Mouse (Mus musculus): ENCODE results near the gene Fermt2. TPM values are rescaled to one million over a fixed set of nuclear protein-coding genes. Genes with fewer than 3 reads are reported as not detected.

Fermt2 gene
- polyA plus RNA-seq, 1 experiment from 2014 or later = 245 TPM

DNA sequence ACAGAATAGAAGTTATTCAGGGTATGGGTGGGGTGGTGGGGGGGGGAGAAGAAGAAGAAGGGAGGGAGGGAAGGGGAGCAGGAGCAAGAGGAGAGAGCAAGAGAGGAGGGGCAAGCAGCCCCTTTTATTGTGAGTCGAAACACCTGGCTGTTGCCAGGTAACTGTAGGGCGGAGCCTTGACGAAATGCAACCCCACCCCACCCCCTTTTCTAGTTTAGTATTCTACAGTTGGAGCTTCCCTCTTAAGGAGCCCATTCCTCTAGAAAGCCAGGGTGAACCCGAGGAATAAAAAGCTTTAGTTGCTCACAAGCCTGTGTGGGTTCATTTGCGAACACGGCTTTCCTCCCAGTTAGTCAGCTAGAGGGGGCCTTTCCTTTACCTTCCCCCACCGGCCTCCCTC, 85.0 kb downstream of the Fermt2 start:
- 39% methylated on average over 7 of the region's 7 CpGs for WGBS
- Histone ChIP-seq H3K9ac (replicated peaks; ENCODE audit: low read depth, low read length) (no peak overlapping the region), H3K9me3 (ENCODE audit: control insufficient read depth, low read depth, low read length) (no peaks in the 10 kb centered on the region), H3K27me3 (ENCODE audit: control insufficient read depth, insufficient read depth, low read length) (no peaks in the 10 kb centered on the region), H3K4me1 (ENCODE audit: control insufficient read depth, insufficient read depth, low read length) (peaks cover 9% of the 10 kb centered on the region; the same call in 1 of the 2 replicates), H3K36me3 (ENCODE audit: control insufficient read depth, insufficient read depth, low read length) (no peaks in the 10 kb centered on the region), H3K4me2 (replicated peaks; ENCODE audit: low read depth, low read length) (no peak overlapping the region), H3K4me3 (ENCODE audit: low read depth, low read length) (no peak overlapping the region), H3K27ac (ENCODE audit: low read length) (no peak overlapping the region)
- no peak for ATAC-seq (ENCODE audit: insufficient number of reproducible peaks, insufficient read depth, low FRiP score, low read depth)

- WGBS = 49% methylated on average over 12 of the region's 12 CpGs
- H3K36me3 ChIP-seq (ENCODE audit: control insufficient read depth, insufficient read depth, low read length) = no peaks in the 10 kb centered on the region
- no peak overlapping the region for H3K4me3 ChIP-seq (ENCODE audit: low read depth, low read length)
- no peak overlapping the region; the same call in 1 of the 2 replicates for H3K27ac ChIP-seq (ENCODE audit: low read length)
- H3K9me3 ChIP-seq (ENCODE audit: control insufficient read depth, low read depth, low read length) = no peaks in the 10 kb centered on the region
- H3K27me3 ChIP-seq (ENCODE audit: control insufficient read depth, insufficient read depth, low read length) = no peaks in the 10 kb centered on the region
- H3K4me1 ChIP-seq (ENCODE audit: control insufficient read depth, insufficient read depth, low read length) = peaks cover 9% of the 10 kb centered on the region; the same call in 1 of the 2 replicates
- no peak overlapping the region for H3K4me2 ChIP-seq (replicated peaks; ENCODE audit: low read depth, low read length)
- ATAC-seq (ENCODE audit: insufficient number of reproducible peaks, insufficient read depth, low FRiP score, low read depth) = no peak
- H3K9ac ChIP-seq (replicated peaks; ENCODE audit: low read depth, low read length) = no peak overlapping the region
These were observed 86.9 kb downstream of the Fermt2 start for GRCm38 (mm10) chr14:45442781-45443560.

GRCm38 (mm10) chr14:45441291-45441690, 88.6 kb downstream of the Fermt2 start:
- no peak overlapping the region for H3K4me3 ChIP-seq (ENCODE audit: low read depth, low read length)
- no peaks in the 10 kb centered on the region for H3K36me3 ChIP-seq (ENCODE audit: control insufficient read depth, insufficient read depth, low read length)
- H3K9ac ChIP-seq (replicated peaks; ENCODE audit: low read depth, low read length) = no peak overlapping the region
- H3K27ac ChIP-seq (ENCODE audit: low read length) = no peak overlapping the region
- H3K4me2 ChIP-seq (replicated peaks; ENCODE audit: low read depth, low read length) = no peak overlapping the region
- no peak for ATAC-seq (ENCODE audit: insufficient number of reproducible peaks, insufficient read depth, low FRiP score, low read depth)
- H3K9me3 ChIP-seq (ENCODE audit: control insufficient read depth, low read depth, low read length) = no peaks in the 10 kb centered on the region
- H3K4me1 ChIP-seq (ENCODE audit: control insufficient read depth, insufficient read depth, low read length) = peaks cover 9% of the 10 kb centered on the region; the same call in 1 of the 2 replicates
- 77% methylated on average over 6 of the region's 6 CpGs for WGBS
- H3K27me3 ChIP-seq (ENCODE audit: control insufficient read depth, insufficient read depth, low read length) = no peaks in the 10 kb centered on the region

DNA sequence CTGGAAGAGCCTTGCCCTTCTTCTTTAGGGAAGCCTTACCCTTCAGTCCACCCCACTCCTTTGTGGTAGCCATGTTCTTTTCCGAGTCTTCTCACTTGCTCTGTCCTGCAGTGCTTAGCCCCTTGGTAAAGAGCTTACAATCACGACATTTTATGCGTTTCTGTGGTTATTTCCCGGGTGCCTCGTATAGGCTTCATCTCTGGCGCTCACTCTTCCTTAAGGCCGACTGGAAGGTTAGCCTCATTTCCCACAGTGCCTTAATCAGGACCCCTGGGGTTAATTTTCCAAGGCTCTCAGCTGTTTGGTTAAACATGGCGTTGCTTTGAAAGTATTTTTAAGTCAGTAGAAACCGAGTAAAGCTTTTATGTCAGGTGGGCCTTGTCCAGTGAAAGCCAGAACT, 90.5 kb downstream of the Fermt2 start:
- Histone ChIP-seq H3K4me3 (ENCODE audit: low read depth, low read length) (no peak overlapping the region), H3K9ac (replicated peaks; ENCODE audit: low read depth, low read length) (no peak overlapping the region), H3K4me1 (ENCODE audit: control insufficient read depth, insufficient read depth, low read length) (0 out of 2 replicates have a peak, but pooled peaks cover 2% of the 10 kb centered on the region), H3K9me3 (ENCODE audit: control insufficient read depth, low read depth, low read length) (no peaks in the 10 kb centered on the region), H3K36me3 (ENCODE audit: control insufficient read depth, insufficient read depth, low read length) (no peaks in the 10 kb centered on the region), H3K27ac (ENCODE audit: low read length) (no peak overlapping the region), H3K4me2 (replicated peaks; ENCODE audit: low read depth, low read length) (no peak overlapping the region), H3K27me3 (ENCODE audit: control insufficient read depth, insufficient read depth, low read length) (no peaks in the 10 kb centered on the region)
- ATAC-seq (ENCODE audit: insufficient number of reproducible peaks, insufficient read depth, low FRiP score, low read depth) = no peak
- WGBS = 80% methylated on average over 9 of the region's 9 CpGs

GRCm38 (mm10) chr14:45438931-45439275, 91.0 kb downstream of the Fermt2 start:
- H3K27me3 ChIP-seq (ENCODE audit: control insufficient read depth, insufficient read depth, low read length) = no peaks in the 10 kb centered on the region
- no peak overlapping the region for H3K27ac ChIP-seq (ENCODE audit: low read length)
- no peak for ATAC-seq (ENCODE audit: insufficient number of reproducible peaks, insufficient read depth, low FRiP score, low read depth)
- H3K4me1 ChIP-seq (ENCODE audit: control insufficient read depth, insufficient read depth, low read length) = 0 out of 2 replicates have a peak, but pooled peaks cover 2% of the 10 kb centered on the region
- no peak overlapping the region for H3K9ac ChIP-seq (replicated peaks; ENCODE audit: low read depth, low read length)
- H3K4me3 ChIP-seq (ENCODE audit: low read depth, low read length) = no peak overlapping the region
- 90% methylated on average over 1 of the region's 2 CpGs for WGBS
- H3K36me3 ChIP-seq (ENCODE audit: control insufficient read depth, insufficient read depth, low read length) = no peaks in the 10 kb centered on the region
- H3K9me3 ChIP-seq (ENCODE audit: control insufficient read depth, low read depth, low read length) = no peaks in the 10 kb centered on the region
- H3K4me2 ChIP-seq (replicated peaks; ENCODE audit: low read depth, low read length) = no peak overlapping the region

DNA sequence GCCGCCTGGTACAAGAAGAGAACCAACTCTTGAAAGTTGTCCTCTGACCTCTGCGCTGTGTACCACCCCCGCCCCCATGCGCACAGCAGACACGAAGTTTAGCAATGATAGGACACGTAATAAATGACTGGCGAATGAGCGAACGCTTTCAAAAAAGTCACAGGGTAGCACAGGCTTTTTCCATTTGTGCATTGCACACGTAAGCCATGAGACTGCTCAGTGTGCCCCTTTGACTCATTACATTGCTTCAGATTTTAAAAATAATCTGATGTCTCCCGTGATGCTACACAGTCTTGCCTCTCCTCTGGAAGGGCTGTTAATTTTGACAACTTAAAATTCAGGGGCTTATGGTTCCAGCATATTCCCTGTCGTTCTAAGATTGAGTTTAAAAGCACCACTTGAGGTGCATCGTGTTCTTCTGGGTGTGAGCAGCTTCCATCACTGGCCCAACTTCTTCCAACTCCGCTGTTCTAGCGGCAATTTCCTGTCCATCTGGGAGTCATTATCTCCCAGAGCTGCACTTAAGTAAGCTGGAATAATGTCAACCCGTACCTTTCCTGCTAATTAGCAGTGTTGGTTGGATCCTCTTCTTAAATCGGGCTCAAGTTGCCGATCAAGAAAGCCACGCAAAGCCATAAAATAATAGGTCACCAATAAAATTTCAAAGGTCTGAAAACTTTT, 91.5 kb downstream of the Fermt2 start:
- WGBS = 64% methylated on average over 19 of the region's 19 CpGs
- Histone ChIP-seq H3K4me2 (replicated peaks; ENCODE audit: low read depth, low read length) (no peak overlapping the region), H3K27me3 (ENCODE audit: control insufficient read depth, insufficient read depth, low read length) (no peaks in the 10 kb centered on the region), H3K4me3 (ENCODE audit: low read depth, low read length) (no peak overlapping the region), H3K9ac (replicated peaks; ENCODE audit: low read depth, low read length) (no peak overlapping the region), H3K27ac (ENCODE audit: low read length) (no peak overlapping the region), H3K36me3 (ENCODE audit: control insufficient read depth, insufficient read depth, low read length) (no peaks in the 10 kb centered on the region), H3K4me1 (ENCODE audit: control insufficient read depth, insufficient read depth, low read length) (0 out of 2 replicates have a peak, but pooled peaks cover 2% of the 10 kb centered on the region), H3K9me3 (ENCODE audit: control insufficient read depth, low read depth, low read length) (no peaks in the 10 kb centered on the region)
- ATAC-seq (ENCODE audit: insufficient number of reproducible peaks, insufficient read depth, low FRiP score, low read depth) = no peak

DNA sequence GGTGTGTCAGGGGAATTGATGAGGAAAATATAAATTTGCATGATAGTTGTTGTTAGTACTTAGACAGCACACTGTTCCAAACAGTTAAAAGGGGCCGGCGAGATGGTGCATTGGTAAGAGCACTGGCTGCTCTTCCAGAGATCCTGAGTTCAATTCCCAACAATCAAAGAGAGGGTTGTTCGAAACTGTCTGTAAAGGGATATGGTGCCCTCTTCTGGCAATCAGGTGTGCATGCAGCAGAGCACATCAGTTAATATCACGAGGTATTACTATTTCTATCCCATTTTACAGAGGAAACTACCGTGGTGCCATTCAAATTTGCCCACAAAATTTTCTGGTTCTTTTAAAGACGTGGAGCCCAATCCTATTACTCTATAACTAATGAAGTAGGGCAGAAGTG, 95.7 kb downstream of the Fermt2 start:
- ATAC-seq (ENCODE audit: insufficient number of reproducible peaks, insufficient read depth, low FRiP score, low read depth) = no peak
- WGBS = 77% methylated on average over 6 of the region's 6 CpGs

GRCm38 (mm10) chr14:45432003-45432402, 97.9 kb downstream of the Fermt2 start:
- Histone ChIP-seq H3K27me3 (ENCODE audit: control insufficient read depth, insufficient read depth, low read length) (no peaks in the 10 kb centered on the region), H3K4me3 (ENCODE audit: low read depth, low read length) (no peak overlapping the region), H3K4me2 (replicated peaks; ENCODE audit: low read depth, low read length) (no peak overlapping the region), H3K36me3 (ENCODE audit: control insufficient read depth, insufficient read depth, low read length) (no peaks in the 10 kb centered on the region), H3K27ac (ENCODE audit: low read length) (no peak overlapping the region), H3K4me1 (ENCODE audit: control insufficient read depth, insufficient read depth, low read length) (no peaks in the 10 kb centered on the region), H3K9ac (replicated peaks; ENCODE audit: low read depth, low read length) (no peak overlapping the region), H3K9me3 (ENCODE audit: control insufficient read depth, low read depth, low read length) (no peaks in the 10 kb centered on the region; the same call in 1 of the 2 replicates)
- no peak for ATAC-seq (ENCODE audit: insufficient number of reproducible peaks, insufficient read depth, low FRiP score, low read depth)
- WGBS = 74% methylated on average over 4 of the region's 4 CpGs

More for the DNA sequence above, 95.7 kb downstream of the Fermt2 start:
- H3K36me3 ChIP-seq (ENCODE audit: control insufficient read depth, insufficient read depth, low read length) = no peaks in the 10 kb centered on the region
- no peak overlapping the region for H3K4me2 ChIP-seq (replicated peaks; ENCODE audit: low read depth, low read length)
- no peak overlapping the region for H3K9ac ChIP-seq (replicated peaks; ENCODE audit: low read depth, low read length)
- H3K27me3 ChIP-seq (ENCODE audit: control insufficient read depth, insufficient read depth, low read length) = no peaks in the 10 kb centered on the region
- H3K27ac ChIP-seq (ENCODE audit: low read length) = no peak overlapping the region
- no peaks in the 10 kb centered on the region for H3K4me1 ChIP-seq (ENCODE audit: control insufficient read depth, insufficient read depth, low read length)
- no peaks in the 10 kb centered on the region for H3K9me3 ChIP-seq (ENCODE audit: control insufficient read depth, low read depth, low read length)
- H3K4me3 ChIP-seq (ENCODE audit: low read depth, low read length) = no peak overlapping the region
